Mouse (Mus musculus) macrophage (primary cell): ENCODE results near the gene Tmem30c. TPM values are rescaled to one million over a fixed set of nuclear protein-coding genes. Genes with fewer than 3 reads are reported as not detected.

Experiments used
- H3K27ac ChIP-seq: fragments of 350-480 bp; formaldehyde crosslinking; 2 replicates; pipeline ENCODE4 v1.9.0; 2021
- H3K36me3 ChIP-seq: fragments of 350-480 bp; formaldehyde crosslinking; 2 replicates; pipeline ENCODE4 v1.9.0; 2021; ENCODE audit errors: inconsistent target
- H3K4me3 ChIP-seq: fragments of 350-480 bp; formaldehyde crosslinking; 2 replicates; pipeline ENCODE4 v1.9.0; 2021; ENCODE audit errors: inconsistent target
- H3K79me2 ChIP-seq: fragments of 350-480 bp; formaldehyde crosslinking; 2 replicates; pipeline ENCODE4 v1.9.0; 2021; ENCODE audit errors: inconsistent target
- WGBS: methylation state at CpG from one replicate; pipeline ENCODE4 v1.1.7; 2026; ENCODE audit warnings: inconsistent platforms; ENCODE audit not compliant: missing documents; 5-methylcytosine and 5-hydroxymethylcytosine counted together
- polyA plus RNA-seq: library from polyadenylated mRNA; stranded (reverse); fragments of 250-400 nt; gene quantifications from 3 replicates; pipeline ENCODE4 v1.2.4, GENCODE M21; 2018; ENCODE audit warnings: inconsistent platforms

The Tmem30c gene
- polyA plus RNA-seq, 1 experiment from 2014 or later, result not detected

- Histone ChIP-seq H3K79me2 (peaks cover 48% of the 10 kb centered on the region), H3K36me3 (no peaks in the 10 kb centered on the region), H3K4me3 (peak within 1 kb of the TSS; percentile 78), H3K27ac (peak within 1 kb of the TSS; percentile 67)
- under 1% methylated on average over 42 of the region's 42 CpGs for WGBS
Measured at GRCm38 (mm10) chr16:57231089-57231936, 61.4 kb downstream of the Tmem30c start, which contains the start of gene Tbc1d23. Gene Tbc1d23 (minus strand): TSS chr16:57231504.

GRCm38 (mm10) chr16:57226444-57226843 is 66.2 kb downstream of the Tmem30c start:
- H3K27ac ChIP-seq, result no peak overlapping the region
- peaks cover 97% of the 10 kb centered on the region for H3K79me2 ChIP-seq
- H3K36me3 ChIP-seq, result no peaks in the 10 kb centered on the region; the same call in 1 of the 2 replicates
- 91% methylated on average over 5 of the region's 5 CpGs for WGBS
- no peak overlapping the region for H3K4me3 ChIP-seq

- WGBS, result over 99% methylated on average over 6 of the region's 6 CpGs
- Histone ChIP-seq H3K27ac (no peak overlapping the region), H3K4me3 (no peak overlapping the region), H3K36me3 (no peaks in the 10 kb centered on the region; the same call in 1 of the 2 replicates), H3K79me2 (peaks cover 87% of the 10 kb centered on the region)
Measured at GRCm38 (mm10) chr16:57220361-57220760, 72.3 kb downstream of the Tmem30c start.

Other genes with a start within 250 kb of the Tmem30c start
- gene Tmem45a2, start 221.5 kb downstream of the Tmem30c start, polyA plus RNA-seq, result not detected in 3 replicates
- 21.9 to 39.8 TPM (median 26.6 TPM) in 3 replicates for gene Tomm70a, start 171.2 kb downstream of the Tmem30c start, polyA plus RNA-seq
- 13.7 to 23.2 TPM (median 22.7 TPM) in 3 replicates for gene Nit2, start 125.5 kb downstream of the Tmem30c start, polyA plus RNA-seq
- 26.8 to 41.1 TPM (median 40.2 TPM) in 3 replicates for gene Tbc1d23, start 61.4 kb downstream of the Tmem30c start, polyA plus RNA-seq
- gene Filip1l, start 60.2 kb upstream of the Tmem30c start, polyA plus RNA-seq, result 15.6 to 41.8 TPM (median 28.1 TPM) in 3 replicates